Mouse (Mus musculus): Measurements from ENCODE around the gene Gm11639.

Gm11639 gene

DNA sequence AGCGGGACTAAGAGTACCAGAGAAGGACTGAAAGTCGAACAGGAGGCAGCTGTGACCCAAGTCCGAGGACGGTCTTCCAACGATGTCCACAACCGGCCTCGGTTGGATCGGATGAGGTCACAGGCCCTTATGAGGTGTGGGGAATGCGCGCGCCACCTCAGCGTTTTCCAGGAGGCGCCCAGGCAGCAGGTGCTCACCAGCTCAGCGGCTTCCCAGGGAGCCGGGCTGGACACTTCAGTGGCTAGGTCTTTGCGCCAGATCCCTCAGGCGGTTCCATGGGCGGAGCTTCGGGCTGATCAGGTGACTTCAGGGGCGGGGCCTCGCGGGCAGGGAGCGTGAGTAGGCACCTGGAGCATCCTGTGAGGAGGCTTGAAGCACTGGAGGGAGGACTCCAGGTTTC is at the start of gene Gm11639:
TSS of gene Gm11639 (plus strand) at position 160 of the 400 bp plus-strand sequence.
- no peak for DNase-seq (ENCODE audit: inconsistent ontology term)

DNA sequence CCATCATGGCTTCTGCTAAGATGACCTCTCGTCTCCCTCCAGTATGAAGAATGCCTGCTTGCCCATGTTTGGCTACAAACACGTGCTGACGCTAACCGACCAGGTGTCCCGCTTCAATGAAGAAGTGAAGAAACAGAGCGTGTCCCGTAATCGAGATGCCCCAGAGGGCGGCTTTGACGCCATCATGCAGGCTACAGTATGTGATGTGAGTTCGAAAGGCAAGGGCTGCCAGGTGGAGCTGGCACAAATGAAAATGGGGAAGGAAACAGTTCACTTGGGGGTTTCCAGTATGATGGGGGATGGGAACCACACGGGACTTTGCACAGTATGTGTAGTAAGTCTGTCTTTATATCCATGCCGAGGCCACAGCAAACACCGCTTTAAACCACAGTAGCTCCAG is 48.5 kb upstream of the Gm11639 start:
- DNase-seq (ENCODE audit: inconsistent ontology term) = no peak

DNA sequence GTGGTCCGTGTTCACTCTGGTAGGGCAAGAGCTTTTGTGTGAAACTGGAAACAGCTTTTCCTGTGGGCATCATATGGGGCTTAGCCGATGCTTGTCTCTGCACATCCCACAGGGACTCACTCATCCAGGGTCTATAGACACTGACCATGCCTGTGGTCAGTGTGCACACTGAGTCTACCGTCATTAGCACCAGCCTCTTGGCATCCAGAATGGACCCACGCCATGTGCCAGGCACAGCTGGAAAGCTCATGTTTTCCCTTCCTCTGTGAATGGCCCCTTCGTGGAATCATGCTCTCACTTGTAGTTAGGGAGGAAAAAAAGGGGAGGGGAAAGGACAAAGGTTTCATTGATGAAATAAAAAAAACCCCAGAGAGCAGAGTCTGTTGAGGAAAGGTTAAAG is 47.5 kb upstream of the Gm11639 start:
- peak; percentile 56 for DNase-seq (ENCODE audit: inconsistent ontology term)

DNA sequence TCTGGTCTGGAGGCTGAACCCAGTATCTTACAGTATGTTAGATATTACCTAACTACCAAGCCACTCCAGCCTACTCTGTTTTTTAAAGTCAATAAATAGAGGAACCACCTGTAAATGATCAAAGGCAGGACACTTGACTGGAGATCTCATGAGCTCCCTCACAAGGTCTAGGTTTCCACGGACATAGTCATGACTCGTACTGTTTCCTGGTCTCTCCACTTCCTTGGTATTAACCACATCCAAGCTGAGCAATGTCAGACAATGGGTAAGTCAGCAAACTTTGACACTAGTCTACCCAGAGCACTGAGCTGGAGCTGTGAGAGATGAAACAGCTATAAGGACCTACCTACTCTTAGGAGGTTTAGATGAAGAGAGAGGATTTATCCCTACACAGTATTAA is 46.6 kb upstream of the Gm11639 start:
- no peak for DNase-seq (ENCODE audit: inconsistent ontology term)

DNA sequence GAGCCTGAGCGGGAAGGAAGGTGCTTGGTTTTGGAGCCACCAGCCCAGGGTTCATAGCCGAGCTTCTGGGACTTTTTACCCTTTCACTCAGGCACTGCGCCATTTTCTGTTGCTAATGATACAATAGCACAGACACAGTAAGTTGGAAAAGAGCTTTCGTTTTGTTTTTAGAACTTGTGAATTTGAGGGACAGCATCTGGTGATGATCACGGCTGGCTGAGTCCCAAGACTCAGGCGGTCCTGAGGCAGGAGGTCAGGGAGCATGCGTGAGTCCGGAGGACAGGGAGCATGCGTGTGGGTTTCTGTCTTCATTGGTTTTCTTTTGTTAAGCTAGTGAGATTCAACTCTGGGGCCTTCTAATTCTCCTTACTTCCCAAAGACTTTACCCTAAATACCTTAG is 45.9 kb upstream of the Gm11639 start:
- no peak for DNase-seq (ENCODE audit: inconsistent ontology term)

DNA sequence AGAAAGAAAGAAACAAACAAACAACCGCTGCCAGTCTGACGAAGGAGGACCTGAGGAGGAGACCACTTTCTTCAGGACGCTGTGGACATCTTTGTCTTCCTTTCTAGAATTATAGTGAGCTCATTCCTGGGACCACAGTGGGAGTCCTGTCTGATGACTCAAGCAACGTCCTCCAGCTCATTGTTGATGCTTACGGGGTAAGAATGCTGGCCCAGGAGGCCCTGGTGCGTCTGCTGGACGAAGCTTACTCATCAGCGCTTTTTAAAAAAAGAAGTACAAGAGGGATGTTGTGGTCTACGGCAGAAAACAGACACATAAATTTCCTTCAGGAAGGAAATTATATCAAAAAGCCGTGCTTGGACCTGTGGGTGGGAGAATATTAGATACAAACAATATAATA is 44.6 kb upstream of the Gm11639 start:
- DNase-seq (ENCODE audit: inconsistent ontology term) = no peak

DNA sequence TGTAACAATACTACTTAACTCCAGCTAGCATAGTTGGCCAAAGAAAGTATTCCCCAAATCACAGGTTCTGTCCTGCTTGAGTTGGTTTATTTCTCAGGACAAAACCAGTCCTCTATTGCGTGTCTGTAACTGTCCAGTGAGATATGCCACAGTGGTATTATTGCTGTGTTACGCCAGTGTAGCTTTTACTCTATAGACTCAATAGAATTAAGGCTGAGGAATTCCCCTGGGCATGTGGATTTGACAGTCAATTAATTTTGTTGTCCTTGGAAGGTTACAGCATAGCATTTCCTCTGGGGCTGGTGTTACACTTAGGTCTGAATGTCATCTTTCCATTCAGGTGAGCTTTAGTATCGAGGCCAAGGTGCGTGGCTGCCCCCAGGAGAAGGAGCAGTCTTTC is 42.3 kb upstream of the Gm11639 start:
- DNase-seq (ENCODE audit: inconsistent ontology term) = no peak

DNA sequence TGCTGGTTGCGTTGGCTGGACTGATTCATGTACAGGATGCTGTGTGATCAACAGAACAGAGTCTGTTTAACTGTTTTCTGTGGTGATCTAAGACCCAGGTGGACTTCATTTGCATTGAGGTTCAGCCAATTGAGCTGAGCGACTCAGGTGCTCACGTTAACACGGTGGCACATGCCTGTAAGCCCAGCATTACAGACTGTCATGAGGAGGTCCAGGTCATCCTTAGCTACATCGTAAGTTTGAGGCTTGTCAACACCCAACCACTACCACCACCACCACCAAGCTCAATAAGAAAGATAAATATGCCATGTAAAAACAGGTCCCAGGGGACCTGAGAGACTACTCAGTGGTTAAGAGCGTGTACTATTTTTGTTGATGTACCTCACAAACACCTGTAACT is 40.1 kb upstream of the Gm11639 start:
- no peak for DNase-seq (ENCODE audit: inconsistent ontology term)

DNA sequence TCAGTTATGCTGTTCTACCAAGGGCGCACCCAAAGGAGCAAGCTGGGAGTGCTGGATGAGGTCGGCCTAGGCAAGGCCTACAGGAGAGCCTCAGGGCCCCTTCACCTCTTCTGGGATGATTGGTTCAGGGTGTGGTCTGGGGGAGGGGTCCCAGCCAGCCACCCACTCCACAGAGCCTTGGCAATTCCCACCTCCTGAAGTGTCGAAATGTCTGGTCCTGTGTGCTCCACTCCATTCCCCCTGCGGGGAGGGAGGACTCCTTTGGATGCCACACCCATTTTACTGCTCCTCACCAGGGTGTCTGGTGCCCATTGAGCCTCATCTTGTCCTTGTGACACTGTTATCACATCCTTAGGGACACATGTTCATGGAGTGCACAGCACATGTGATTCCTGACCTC is 39.3 kb upstream of the Gm11639 start:
- DNase-seq (ENCODE audit: inconsistent ontology term) = no peak

DNA sequence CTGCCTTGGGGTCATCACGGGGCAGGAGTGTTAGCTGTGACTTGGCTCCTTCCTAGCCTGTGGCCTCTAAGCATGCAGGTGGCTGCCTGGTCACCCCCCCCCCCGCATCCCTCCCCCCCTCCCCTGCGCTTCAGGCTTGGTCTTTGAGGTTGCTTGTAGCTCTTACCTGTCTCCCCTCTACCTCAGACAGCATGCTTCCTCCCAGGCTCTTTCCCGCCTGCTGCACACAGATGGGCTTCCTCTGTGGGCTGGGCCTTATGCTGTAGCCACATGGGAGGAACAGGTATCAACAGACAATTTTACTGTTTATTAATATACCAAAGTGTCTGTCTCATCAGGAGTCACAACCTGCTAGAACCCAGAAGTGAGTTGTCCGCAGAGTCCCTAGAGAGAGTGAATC is 38.9 kb upstream of the Gm11639 start:
- DNase-seq (ENCODE audit: inconsistent ontology term) = no peak

DNA sequence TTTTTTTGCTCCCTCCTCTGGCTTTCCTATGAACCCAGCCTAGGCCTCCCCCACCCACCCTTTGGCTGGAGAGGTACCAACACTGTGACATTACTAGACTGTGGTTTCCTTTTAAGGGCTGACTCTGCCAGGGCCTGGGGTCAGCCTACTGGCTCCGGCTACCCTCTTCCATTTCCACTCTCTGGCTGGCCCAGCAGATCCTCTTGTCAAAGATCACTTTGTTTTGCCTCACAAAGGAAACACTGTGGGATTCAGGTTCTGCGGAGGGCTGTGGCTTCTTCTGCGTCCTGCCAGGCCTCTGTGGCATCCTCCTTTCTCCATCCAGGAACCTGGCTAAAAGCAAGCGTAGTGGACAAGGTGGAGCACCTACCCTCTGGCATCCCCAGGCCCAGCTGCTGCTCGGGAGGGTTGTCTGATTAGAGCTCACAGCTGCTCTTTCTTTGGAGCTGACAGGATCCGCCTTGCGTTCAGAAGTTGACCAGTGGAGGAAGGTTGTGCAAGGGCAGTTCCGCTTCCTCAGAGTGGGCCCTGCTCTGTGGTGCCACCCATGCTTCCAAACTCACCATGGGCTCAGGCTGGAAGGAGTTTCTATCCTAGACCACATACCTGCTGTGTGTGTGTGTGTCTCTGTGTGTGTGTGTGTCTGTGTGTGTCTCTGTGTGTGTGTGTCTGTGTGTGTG is 38.2 kb upstream of the Gm11639 start:
- DNase-seq (ENCODE audit: inconsistent ontology term) = peak; percentile 34

DNA sequence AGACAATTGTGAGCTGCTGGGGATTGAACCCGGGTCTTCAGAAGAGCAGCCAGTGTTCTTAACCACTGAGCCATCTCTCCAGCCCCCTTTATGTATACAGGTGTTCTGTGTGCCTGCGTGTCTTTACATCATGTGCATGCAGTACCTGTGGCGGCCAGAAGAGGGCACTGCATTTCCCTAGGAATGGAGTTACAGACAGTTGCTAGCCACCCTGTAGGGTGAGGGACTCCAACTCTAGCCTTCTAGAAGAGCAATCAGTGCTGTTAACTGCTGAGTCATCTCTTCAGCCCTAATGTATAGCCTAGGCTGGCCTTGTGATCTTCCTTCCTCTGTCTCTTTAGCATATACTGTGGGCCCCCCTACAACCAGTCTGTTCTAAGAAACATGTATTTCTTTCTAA is 36.9 kb upstream of the Gm11639 start:
- no peak for DNase-seq (ENCODE audit: inconsistent ontology term)

DNA sequence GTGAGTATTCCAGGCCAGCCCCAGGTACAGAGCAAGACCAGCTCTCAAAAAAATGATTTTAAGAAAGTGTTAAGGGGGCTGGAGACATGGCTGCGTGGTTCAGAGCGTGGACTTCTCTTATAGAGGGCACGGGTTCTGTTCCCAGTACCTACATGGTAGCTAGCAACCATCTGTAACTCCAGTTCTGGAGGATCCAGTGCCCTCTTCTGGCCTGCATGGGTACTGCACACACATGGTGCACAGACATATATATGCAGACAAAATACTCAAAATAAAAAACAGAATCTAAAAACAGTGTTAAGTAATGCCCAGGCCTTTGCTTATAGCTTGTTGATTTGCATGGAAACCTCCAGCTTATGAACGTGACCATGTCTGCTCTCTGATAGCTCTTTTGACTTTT is 24.9 kb upstream of the Gm11639 start:
- DNase-seq (ENCODE audit: inconsistent ontology term) = no peak

DNA sequence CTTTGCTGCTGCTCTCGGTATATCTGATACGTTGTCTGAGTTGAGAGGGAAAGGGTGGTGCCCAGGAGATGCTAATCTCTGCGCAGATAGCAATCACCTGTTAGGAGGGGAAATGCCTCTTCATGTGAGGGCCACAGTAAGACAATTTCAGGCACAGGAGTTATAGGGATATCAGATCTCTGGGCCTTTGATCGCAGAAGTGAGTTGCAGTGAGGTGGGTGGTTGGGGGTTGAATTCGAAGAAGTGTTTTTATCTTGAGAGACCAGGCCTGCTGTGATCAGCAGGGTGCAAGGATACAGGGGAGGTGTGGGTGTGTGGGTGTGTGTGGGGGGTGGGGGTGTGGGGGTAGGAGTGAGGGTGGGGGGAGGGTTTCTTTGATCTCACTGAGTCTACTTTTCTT is 24.4 kb upstream of the Gm11639 start:
- DNase-seq (ENCODE audit: inconsistent ontology term) = no peak

DNA sequence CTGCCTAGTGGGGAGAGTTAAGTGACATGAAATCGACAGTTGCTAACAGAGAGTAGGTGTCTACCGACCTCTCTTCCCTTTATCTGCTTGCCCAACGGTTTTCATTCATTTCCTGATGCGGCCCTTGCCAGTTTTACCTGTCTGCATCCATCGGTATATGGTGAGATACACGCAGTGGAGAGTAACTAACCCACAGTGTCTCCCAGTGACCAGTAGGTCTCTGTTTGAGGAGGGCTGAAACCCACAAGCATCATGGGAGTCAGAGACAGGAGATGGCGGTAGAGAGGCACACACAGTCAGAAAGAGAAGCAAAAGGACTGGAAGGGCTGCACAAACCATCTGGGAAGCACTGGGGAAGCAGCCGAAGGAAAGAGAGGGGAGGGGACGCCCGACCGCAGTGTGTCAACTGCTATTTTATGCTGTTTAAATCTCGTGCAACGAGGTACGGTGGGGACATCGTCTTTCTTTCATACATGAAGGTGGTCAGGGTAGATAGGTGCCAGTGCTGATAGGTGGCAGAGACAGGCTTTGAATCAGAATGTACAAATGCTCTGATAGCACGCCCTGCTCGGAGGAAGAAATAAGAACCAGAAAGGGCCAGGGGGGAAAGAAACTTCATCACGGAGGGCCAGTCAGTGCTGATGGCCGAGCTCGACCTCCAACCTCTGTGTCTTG is 23.8 kb upstream of the Gm11639 start:
- no peak for DNase-seq (ENCODE audit: inconsistent ontology term)

DNA sequence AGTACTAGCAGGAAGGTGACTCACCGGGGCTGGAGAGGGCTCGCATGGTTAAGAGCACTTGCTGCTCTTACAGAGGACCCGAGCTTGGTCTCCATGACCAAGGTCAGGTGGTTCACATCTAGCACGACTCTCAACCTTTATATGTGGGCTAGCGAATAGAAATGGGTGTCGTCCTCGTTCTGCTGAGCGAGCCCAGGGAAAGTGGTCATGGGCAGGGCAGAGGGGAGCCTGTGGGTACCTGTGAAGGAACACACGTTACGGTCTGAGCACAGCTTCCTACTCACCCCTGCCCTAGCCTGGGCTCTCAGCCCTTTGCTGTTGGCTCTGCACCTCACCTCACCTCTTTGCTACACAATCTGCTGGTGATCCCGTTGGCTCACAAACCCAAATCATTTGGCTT is 22.9 kb upstream of the Gm11639 start:
- DNase-seq (ENCODE audit: inconsistent ontology term) = no peak

DNA sequence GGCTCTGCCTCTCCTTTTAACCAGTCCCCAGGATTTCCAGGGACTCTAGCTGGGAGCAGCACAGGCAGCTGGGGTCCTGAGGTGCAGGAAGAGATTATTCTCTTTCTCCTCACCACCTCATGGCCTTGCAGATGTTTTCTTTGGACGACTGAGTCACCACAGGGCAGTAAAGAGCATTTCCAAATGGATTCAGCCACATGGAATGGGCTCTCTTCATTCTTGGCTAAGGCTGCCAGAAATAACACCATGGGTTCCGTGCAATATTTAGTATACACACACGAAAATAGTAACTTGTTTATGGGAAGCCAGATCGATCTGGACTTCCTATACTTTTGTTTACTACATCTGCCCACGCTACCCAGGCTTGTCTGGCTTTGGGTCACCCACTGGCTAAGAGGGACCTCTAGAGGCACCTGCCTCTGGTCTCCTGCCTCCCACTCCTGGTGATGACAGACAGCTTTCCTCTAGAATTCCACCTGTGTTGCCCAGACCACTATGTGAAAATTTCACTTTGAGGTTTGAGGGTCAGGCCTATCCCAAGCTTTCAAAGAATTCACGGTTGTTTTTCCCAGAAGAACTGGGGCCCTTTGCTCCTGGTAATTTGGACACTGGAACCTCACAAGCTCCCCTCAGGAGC is 22.1 kb upstream of the Gm11639 start:
- no peak for DNase-seq (ENCODE audit: inconsistent ontology term)

DNA sequence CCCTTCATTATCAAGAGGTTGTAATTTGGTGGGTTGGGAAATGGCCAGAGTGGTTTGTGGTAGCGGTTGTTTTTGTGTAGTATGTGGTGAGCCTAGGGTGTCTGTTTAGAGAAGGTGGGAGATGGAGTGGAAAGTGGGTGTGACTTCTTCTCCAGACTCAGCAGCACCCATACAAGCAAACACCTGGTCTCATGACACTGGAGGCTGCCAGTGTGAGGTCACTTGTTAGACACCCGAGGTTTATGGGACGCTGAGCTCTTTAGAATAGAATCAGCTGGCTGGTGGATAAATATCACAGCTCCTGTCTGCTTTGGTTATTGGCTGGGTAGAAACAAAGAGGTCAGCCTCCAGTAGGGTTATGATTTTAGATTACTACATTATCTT is 21.6 kb upstream of the Gm11639 start:
- no peak for DNase-seq (ENCODE audit: inconsistent ontology term)

DNA sequence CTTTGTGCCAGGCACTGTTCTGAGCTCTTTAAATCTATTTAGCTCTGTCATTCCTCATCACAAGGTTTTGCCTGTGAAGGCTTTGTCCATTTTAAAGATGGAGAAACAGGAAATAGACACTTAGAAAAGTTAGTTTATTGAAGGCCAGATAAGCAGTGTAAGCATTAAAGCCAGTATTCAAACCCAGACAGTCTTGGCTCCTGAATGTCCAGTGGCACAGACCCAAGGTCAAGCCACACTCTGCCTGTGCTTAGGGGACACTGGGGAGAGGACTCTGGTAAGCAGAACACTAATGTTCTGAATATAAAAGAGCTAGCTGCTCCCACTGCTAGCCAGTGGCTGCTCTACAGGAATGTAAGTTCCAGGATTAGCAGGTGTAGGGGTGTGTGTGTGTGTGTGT is 21.1 kb upstream of the Gm11639 start:
- peak; percentile 6 for DNase-seq (ENCODE audit: inconsistent ontology term)

DNA sequence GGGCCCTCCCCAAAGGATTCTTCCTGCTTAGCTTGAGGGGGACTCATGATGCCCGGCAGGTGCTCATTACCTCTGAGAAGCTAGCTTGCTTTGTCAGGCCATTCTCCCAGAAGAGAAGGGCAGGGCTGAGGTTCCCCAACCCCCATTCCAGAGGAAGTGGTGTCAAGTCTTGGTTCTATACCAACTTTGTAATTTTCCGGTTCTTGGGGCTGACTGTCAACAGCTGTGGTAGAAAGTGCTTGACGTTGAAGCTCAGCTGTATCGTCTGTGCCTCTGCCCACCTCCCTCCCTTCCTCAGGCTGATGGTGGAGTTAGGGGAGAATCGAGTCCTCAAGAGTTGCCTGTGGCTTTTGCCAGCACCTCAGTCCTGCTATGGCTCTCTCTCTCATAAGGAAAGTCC is 18.1 kb upstream of the Gm11639 start:
- no peak for DNase-seq (ENCODE audit: inconsistent ontology term)

DNA sequence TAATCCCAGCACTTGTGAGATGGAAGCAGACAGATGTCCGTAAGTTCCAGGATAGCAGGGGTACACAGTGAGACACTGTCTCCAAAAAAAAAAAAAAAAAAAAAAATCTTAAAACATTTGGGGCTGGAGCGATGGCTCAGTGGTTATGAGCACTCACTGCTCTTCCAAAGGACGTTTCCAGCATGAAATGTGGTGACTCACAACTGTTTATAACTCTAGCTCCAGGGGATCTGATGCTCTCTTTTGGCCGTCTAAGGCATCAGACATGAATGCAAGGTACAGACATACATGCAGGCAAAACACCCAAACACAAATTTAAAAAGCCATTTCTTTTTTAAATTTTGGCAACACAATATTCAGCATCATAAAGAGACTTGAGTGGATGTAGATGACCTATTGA is 12.1 kb upstream of the Gm11639 start:
- no peak for DNase-seq (ENCODE audit: inconsistent ontology term)

DNA sequence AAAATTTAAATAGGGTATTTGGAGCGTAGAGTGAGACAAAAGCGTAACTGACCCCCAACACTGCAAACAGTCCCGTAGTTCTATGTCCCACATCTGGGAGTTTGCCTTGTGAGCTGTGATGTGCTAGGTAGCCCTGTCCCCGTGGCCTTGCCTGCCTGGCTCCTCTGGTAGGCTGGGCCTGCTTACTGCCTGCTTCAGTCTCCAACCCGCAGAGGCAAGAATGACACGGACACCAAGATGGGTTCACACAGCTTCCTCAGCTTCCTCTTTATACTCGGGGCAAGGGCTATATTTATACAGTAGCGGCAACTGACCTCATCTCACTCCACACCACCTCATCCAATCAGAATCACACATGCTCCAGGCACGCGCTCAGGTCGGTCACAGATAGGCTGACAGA is 10.7 kb upstream of the Gm11639 start:
- DNase-seq (ENCODE audit: inconsistent ontology term) = no peak

DNA sequence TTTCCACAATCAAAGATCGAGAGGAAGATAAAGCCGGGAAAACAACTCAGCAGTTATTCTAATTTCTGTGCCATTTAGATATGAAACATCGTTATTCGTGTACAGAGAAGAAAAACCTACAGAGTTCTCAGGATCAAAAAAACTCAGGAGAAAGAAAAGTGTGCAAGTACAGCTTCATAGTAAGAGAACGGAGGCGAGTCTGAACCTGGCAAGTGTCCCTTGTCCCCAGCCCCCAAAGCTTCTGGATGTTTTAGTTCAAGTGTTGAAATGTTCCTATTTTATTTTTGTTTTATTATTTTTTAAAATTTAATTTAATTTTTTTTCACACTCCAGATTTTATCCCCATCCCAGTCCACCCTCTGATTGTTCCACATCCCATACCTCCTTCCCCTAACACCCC is 7.7 kb downstream of the Gm11639 start:
- no peak for DNase-seq (ENCODE audit: inconsistent ontology term)

All from Muller cell, postnatal 12 days (primary cell).